Mouse (Mus musculus) erythroblast, embryonic 14.5 days (primary cell): ENCODE results near the gene A930002H24Rik.

ENCODE experiments used
- GATA1 ChIP-seq: IDR thresholded peaks from 2 replicates; pipeline ENCODE4 v1.6.1; 2012; ENCODE audit warnings: low read length, inconsistent platforms, mixed read lengths
- TAL1 ChIP-seq: IDR thresholded peaks from 3 replicates; pipeline ENCODE4 v1.6.1; 2012; ENCODE audit warnings: low read length, inconsistent platforms, mixed read lengths

DNA sequence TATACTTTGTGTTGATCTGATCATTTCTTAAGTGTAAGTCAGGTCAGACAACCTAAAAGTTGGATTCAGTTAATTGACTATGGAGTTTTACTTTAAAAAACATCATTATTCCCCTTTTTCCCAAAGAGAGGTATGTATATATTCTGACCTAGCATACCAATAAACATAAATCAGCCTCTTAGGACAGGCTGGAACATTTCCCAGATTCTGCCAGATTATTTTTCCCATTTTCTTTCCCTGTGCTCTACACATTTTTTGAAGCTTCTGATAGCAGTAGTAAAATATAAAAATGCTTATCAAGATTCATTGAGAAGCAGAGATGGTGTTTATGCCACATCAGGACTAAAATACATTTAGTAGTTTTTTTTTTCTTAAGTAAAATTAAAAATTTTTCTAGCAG lies 27.0 kb upstream of the A930002H24Rik start:
- no peak for TF ChIP-seq GATA1
- no peak for TF ChIP-seq TAL1
